ENCODE assay signal across 8 mouse cellular contexts in genomic region chr1:37250643-37251310, GRCm38 (mm10). TPM values are rescaled to one million over a fixed set of nuclear protein-coding genes. Genes with fewer than 3 reads are reported as not detected.
DNase-seq lines count a peak whose midpoint lies in the region; ATAC-seq and TF ChIP-seq lines count a peak whose summit lies in the region.

No protein-coding gene starts in this region.

- 39% methylated on average over 5 of the region's 5 CpGs for WGBS in intestine, postnatal 0 days
- WGBS in intestine, embryonic 15.5 days = 38% methylated on average over 5 of the region's 5 CpGs
- WGBS in cerebellum, adult 2 months = 14% methylated on average over 5 of the region's 5 CpGs
- 40% methylated on average over 5 of the region's 5 CpGs for WGBS in liver, adult 2 months
- 39% methylated on average over 5 of the region's 5 CpGs for WGBS in neural tube, embryonic 14.5 days
- WGBS in stomach, postnatal 0 days = 39% methylated on average over 5 of the region's 5 CpGs

- no peak for TF ChIP-seq POLR2A in cerebellum, adult 2 months (IDR thresholded peaks at IDR 0.05; ENCODE audit: borderline replicate concordance, insufficient read depth, low read length)
- no peak for TF ChIP-seq POLR2A in liver, adult 2 months (IDR thresholded peaks at IDR 0.05; ENCODE audit: extremely low read depth, insufficient read depth, low read length)

- no peak for TF ChIP-seq EP300 in stomach, postnatal 0 days (optimal IDR thresholded peaks at IDR 0.05)

- no peaks in the 10 kb centered on the region for H3K79me2 ChIP-seq in liver, adult 2 months (ENCODE audit: control insufficient read depth, insufficient read depth, low read length)

- peak; percentile 90 for TF ChIP-seq CTCF in intestine, postnatal 0 days (IDR thresholded peaks at IDR 0.05; ENCODE audit: low read depth)
- peak; percentile 90 for TF ChIP-seq CTCF in cerebellum, adult 2 months (IDR thresholded peaks at IDR 0.05; ENCODE audit: borderline replicate concordance, insufficient read depth, low read depth, low read length)
- peak; percentile 88 for TF ChIP-seq CTCF in liver, adult 2 months (IDR thresholded peaks at IDR 0.05; ENCODE audit: low read depth, low read length)
- TF ChIP-seq CTCF in stomach, postnatal 0 days (IDR thresholded peaks at IDR 0.05; ENCODE audit: low read depth) = peak; percentile 92

- no peak overlapping the region for H3K9ac ChIP-seq in intestine, postnatal 0 days (ENCODE audit: low read depth, low read length)
- no peak overlapping the region for H3K9ac ChIP-seq in intestine, embryonic 15.5 days
- no peak overlapping the region for H3K9ac ChIP-seq in liver, adult 2 months (ENCODE audit: low read depth, low read length)
- no peak overlapping the region for H3K9ac ChIP-seq in neural tube, embryonic 14.5 days (replicated peaks; ENCODE audit: low read depth, low read length)
- no peak overlapping the region for H3K9ac ChIP-seq in stomach, postnatal 0 days (ENCODE audit: low read length)

- H3K27me3 ChIP-seq in intestine, postnatal 0 days (replicated peaks; ENCODE audit: control insufficient read depth, insufficient read depth, low read length) = no peaks in the 10 kb centered on the region
- no peaks in the 10 kb centered on the region for H3K27me3 ChIP-seq in intestine, embryonic 15.5 days (replicated peaks)
- H3K27me3 ChIP-seq in cerebellum, adult 2 months (ENCODE audit: control insufficient read depth, insufficient read depth, low read length) = no peaks in the 10 kb centered on the region
- no peaks in the 10 kb centered on the region for H3K27me3 ChIP-seq in liver, adult 2 months (ENCODE audit: control insufficient read depth, insufficient read depth, low read length)
- no peaks in the 10 kb centered on the region for H3K27me3 ChIP-seq in neural tube, embryonic 14.5 days (ENCODE audit: control insufficient read depth, insufficient read depth, low read length)
- no peaks in the 10 kb centered on the region for H3K27me3 ChIP-seq in stomach, postnatal 0 days (ENCODE audit: control insufficient read depth, insufficient read depth, low read length)

- no peak for ATAC-seq in intestine, postnatal 0 days
- ATAC-seq in intestine, embryonic 15.5 days = no peak
- ATAC-seq in neural tube, embryonic 14.5 days (ENCODE audit: low read depth) = peak; percentile 69; the same call in 1 of the 2 replicates
- ATAC-seq in stomach, postnatal 0 days (ENCODE audit: low FRiP score, low TSS enrichment) = no peak

- H3K9me3 ChIP-seq in intestine, postnatal 0 days (ENCODE audit: control insufficient read depth) = no peaks in the 10 kb centered on the region
- no peaks in the 10 kb centered on the region for H3K9me3 ChIP-seq in intestine, embryonic 15.5 days
- H3K9me3 ChIP-seq in neural tube, embryonic 14.5 days (ENCODE audit: control insufficient read depth, low read length) = no peaks in the 10 kb centered on the region
- H3K9me3 ChIP-seq in stomach, postnatal 0 days (ENCODE audit: control insufficient read depth, low read length) = no peaks in the 10 kb centered on the region

- no peaks in the 10 kb centered on the region for H3K36me3 ChIP-seq in intestine, postnatal 0 days (ENCODE audit: control insufficient read depth, insufficient read depth)
- H3K36me3 ChIP-seq in intestine, embryonic 15.5 days = no peaks in the 10 kb centered on the region
- no peaks in the 10 kb centered on the region for H3K36me3 ChIP-seq in liver, adult 2 months (ENCODE audit: control insufficient read depth, insufficient read depth, low read length)
- H3K36me3 ChIP-seq in neural tube, embryonic 14.5 days (ENCODE audit: control insufficient read depth, insufficient read depth, low read length) = no peaks in the 10 kb centered on the region
- no peaks in the 10 kb centered on the region for H3K36me3 ChIP-seq in stomach, postnatal 0 days (ENCODE audit: control insufficient read depth, insufficient read depth, low read length)

- no peak overlapping the region for H3K27ac ChIP-seq in intestine, postnatal 0 days (ENCODE audit: low read depth, low read length)
- H3K27ac ChIP-seq in intestine, embryonic 15.5 days = no peak overlapping the region
- H3K27ac ChIP-seq in cerebellum, adult 2 months (ENCODE audit: insufficient read depth, low read length) = no peak overlapping the region
- H3K27ac ChIP-seq in liver, adult 2 months (replicated peaks; ENCODE audit: insufficient read depth, low read depth, low read length) = no peak overlapping the region
- H3K27ac ChIP-seq in neural tube, embryonic 14.5 days (ENCODE audit: low read depth, low read length) = no peak overlapping the region
- no peak overlapping the region for H3K27ac ChIP-seq in stomach, postnatal 0 days (replicated peaks)

- no peaks in the 10 kb centered on the region for H3K4me1 ChIP-seq in intestine, postnatal 0 days (replicated peaks; ENCODE audit: control insufficient read depth, insufficient read depth, low read length)
- 0 out of 2 replicates have a peak, but pooled peaks cover 3% of the 10 kb centered on the region for H3K4me1 ChIP-seq in intestine, embryonic 15.5 days (replicated peaks)
- H3K4me1 ChIP-seq in cerebellum, adult 2 months (ENCODE audit: control insufficient read depth, insufficient read depth, low read length) = no peaks in the 10 kb centered on the region; the same call in 1 of the 2 replicates
- H3K4me1 ChIP-seq in liver, adult 2 months (ENCODE audit: control insufficient read depth, insufficient read depth, low read length) = no peaks in the 10 kb centered on the region
- H3K4me1 ChIP-seq in neural tube, embryonic 14.5 days (ENCODE audit: control insufficient read depth, insufficient read depth, low read length) = no peaks in the 10 kb centered on the region
- H3K4me1 ChIP-seq in stomach, postnatal 0 days (replicated peaks; ENCODE audit: control insufficient read depth, insufficient read depth) = no peaks in the 10 kb centered on the region

- no peak overlapping the region for H3K4me3 ChIP-seq in intestine, postnatal 0 days (ENCODE audit: low read depth, low read length)
- H3K4me3 ChIP-seq in intestine, embryonic 15.5 days (replicated peaks) = no peak overlapping the region
- no peak overlapping the region for H3K4me3 ChIP-seq in cerebellum, adult 2 months (replicated peaks; ENCODE audit: insufficient read depth, low read depth, low read length)
- no peak overlapping the region for H3K4me3 ChIP-seq in liver, adult 2 months (ENCODE audit: insufficient read depth, low read depth, low read length)
- H3K4me3 ChIP-seq in neural tube, embryonic 14.5 days (ENCODE audit: low read depth, low read length) = no peak overlapping the region
- no peak overlapping the region for H3K4me3 ChIP-seq in stomach, postnatal 0 days (ENCODE audit: low read depth, low read length)

- DNase-seq in cerebellum, adult 2 months = peak; percentile 72 to 84
- peak; percentile 42 to 95 for DNase-seq in frontal cortex, adult 2 months (ENCODE audit: extremely low spot score in 1 of 2, low spot score in 1 of 2)
- peak; percentile 33 to 83 for DNase-seq in kidney, adult 8-10 months
- peak; percentile 61 for DNase-seq in liver, adult 2 months (ENCODE audit: extremely low read depth, low read depth, low spot score)
- peak; percentile 83 for DNase-seq in stomach, postnatal 0 days (ENCODE audit: low spot score)

- no peak overlapping the region for H3K4me2 ChIP-seq in intestine, postnatal 0 days (replicated peaks; ENCODE audit: low read depth)
- no peak overlapping the region for H3K4me2 ChIP-seq in intestine, embryonic 15.5 days (replicated peaks)
- no peak overlapping the region for H3K4me2 ChIP-seq in neural tube, embryonic 14.5 days (ENCODE audit: low read depth, low read length)
- H3K4me2 ChIP-seq in stomach, postnatal 0 days (replicated peaks; ENCODE audit: low read depth) = no peak overlapping the region

RNA-seq across cellular contexts. Expression of gene Cnga3, which starts 36.5 kb away (rescaled TPM):
- 0.42 and 0.47 TPM in 2 replicates for polyA plus RNA-seq in intestine, postnatal 0 days (2015; fragmentation: Nextera tagmentation; extraction: Ambion mirVana)
- 0.08 TPM in 2 replicates for polyA plus RNA-seq in intestine, embryonic 15.5 days (2015; fragmentation: Nextera tagmentation; extraction: Ambion mirVana)
- 0.06 and 0.10 TPM in 2 replicates for polyA plus RNA-seq in cerebellum, adult 2 months (2012; rRNA removed)
- polyA plus RNA-seq in frontal cortex, adult 2 months (2012; rRNA removed) = 0.06 and 0.20 TPM in 2 replicates
- total RNA-seq in liver, adult 2 months (2014; rRNA removed) = not detected in 2 replicates
- not detected in 2 replicates for polyA plus RNA-seq in liver, adult 2 months (2012; rRNA removed)
- polyA plus RNA-seq in neural tube, embryonic 14.5 days (2014; fragmentation: Nextera tagmentation; extraction: Ambion mirVana) = 0.13 TPM in 1 of 2 replicates, not detected in the other
- polyA plus RNA-seq in stomach, postnatal 0 days (2015; fragmentation: Nextera tagmentation; extraction: Ambion mirVana) = 0.85 and 1.2 TPM in 2 replicates

RNA-seq across cellular contexts. Expression of gene Inpp4a, which starts 48.9 kb away (rescaled TPM):
- polyA plus RNA-seq in intestine, postnatal 0 days (2015; fragmentation: Nextera tagmentation; extraction: Ambion mirVana) = 7.8 and 9.5 TPM in 2 replicates
- polyA plus RNA-seq in intestine, embryonic 15.5 days (2015; fragmentation: Nextera tagmentation; extraction: Ambion mirVana) = 12.8 and 13.3 TPM in 2 replicates
- 94.2 and 98.5 TPM in 2 replicates for polyA plus RNA-seq in cerebellum, adult 2 months (2012; rRNA removed)
- 85.8 and 89.0 TPM in 2 replicates for polyA plus RNA-seq in frontal cortex, adult 2 months (2012; rRNA removed)
- 12.4 and 19.2 TPM in 2 replicates for total RNA-seq in liver, adult 2 months (2014; rRNA removed)
- 8.1 and 8.2 TPM in 2 replicates for polyA plus RNA-seq in liver, adult 2 months (2012; rRNA removed)
- 67.9 and 72.2 TPM in 2 replicates for polyA plus RNA-seq in neural tube, embryonic 14.5 days (2014; fragmentation: Nextera tagmentation; extraction: Ambion mirVana)
- 10.6 and 12.0 TPM in 2 replicates for polyA plus RNA-seq in stomach, postnatal 0 days (2015; fragmentation: Nextera tagmentation; extraction: Ambion mirVana)
